Mouse (Mus musculus) megakaryocyte-erythroid progenitor cell, adult 5-6 weeks (primary cell): ENCODE results near the gene Gtpbp3. TPM values are rescaled to one million over a fixed set of nuclear protein-coding genes. Genes with fewer than 3 reads are reported as not detected.

Experiments
- ATAC-seq: replicated peaks from 2 replicates; pipeline ENCODE4 v1.8.0; 2016; ENCODE audit warnings: mild to moderate bottlenecking, inconsistent platforms; ENCODE audit not compliant: severe bottlenecking, poor library complexity, low FRiP score, low TSS enrichment
- total RNA-seq, 2 experiments: library from RNA; stranded (forward) in 1 of 2; stranded (reverse) in 1 of 2; fragments of 200-1000, 215-1000 nt in 1 of 2; fragments of >200 nt in 1 of 2; fragmentation: Nextera tagmentation in 1 of 2; gene quantifications; 2 replicates each; pipeline ENCODE4 v1.2.3; 2014 to 2017

The Gtpbp3 gene
- total RNA-seq (2014; fragmentation: Nextera tagmentation) (15.1 and 20.3 TPM in 2 replicates), total RNA-seq (2017) (18.7 and 32.1 TPM in 2 replicates)

DNA sequence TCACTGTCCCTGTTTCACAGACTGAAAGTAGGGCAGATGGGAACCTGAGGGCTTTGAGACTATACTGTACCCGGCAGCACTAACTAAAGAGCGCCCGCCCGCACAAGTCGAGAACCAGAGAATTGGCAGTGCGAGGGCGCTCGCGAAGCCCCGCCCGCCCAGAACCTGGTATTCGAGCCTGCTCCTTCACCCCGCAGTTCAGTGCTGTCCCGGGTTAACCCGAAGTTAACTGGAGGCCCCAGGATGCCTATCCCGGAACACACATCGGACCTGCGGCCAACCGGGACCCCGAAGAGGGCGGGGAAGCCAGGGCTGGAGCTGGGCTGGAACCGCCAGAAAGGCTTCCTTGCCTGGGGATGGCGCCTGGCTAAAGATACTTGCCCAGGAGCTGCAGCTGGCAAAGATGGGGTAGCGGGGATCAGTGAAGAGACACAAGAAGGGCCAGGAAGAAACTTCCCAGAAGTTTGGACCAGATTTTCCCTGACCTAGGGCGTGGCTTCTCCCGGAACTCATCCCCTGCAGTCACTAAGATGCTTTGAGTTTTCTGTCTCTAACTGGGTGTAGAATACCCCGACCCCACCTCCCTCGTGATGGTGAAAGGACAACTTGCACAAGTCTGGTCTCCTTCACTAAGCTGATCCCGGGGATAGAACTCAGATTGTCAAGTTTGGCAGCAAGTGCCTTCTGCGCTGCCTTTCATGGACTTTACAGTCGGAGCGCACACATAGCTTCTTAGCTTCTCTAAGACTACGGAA lies at the start of gene Gtpbp3:
Gene Gtpbp3, plus strand, starts transcription at position 413 of the 755 bp plus-strand sequence.
- peak; percentile 27; the same call in 1 of the 2 replicates for ATAC-seq

DNA sequence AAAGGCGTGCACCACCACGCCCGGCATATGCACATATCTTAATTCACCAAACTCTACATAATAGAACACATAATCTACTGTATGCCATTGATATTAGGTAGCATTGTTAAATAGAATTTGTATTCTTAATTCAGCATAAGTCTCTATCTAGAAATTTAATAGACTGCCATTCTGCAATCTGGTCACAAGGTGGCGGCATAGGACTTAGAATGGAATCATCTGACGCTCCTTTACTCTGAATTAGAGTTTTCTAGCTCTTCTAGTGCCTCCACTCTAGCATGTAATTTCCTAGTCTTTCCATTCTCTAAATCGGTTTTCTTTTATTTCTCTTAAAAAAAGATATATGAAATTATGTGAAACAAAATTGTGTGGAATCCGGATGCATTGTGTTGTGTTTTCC lies 46.5 kb upstream of the Gtpbp3 start:
- ATAC-seq = 0 out of 2 replicates have a peak, but pooled peaks have one; percentile 63

- no peak for ATAC-seq
Measured at GRCm38 (mm10) chr8:71445096-71445495, 42.8 kb upstream of the Gtpbp3 start.

DNA sequence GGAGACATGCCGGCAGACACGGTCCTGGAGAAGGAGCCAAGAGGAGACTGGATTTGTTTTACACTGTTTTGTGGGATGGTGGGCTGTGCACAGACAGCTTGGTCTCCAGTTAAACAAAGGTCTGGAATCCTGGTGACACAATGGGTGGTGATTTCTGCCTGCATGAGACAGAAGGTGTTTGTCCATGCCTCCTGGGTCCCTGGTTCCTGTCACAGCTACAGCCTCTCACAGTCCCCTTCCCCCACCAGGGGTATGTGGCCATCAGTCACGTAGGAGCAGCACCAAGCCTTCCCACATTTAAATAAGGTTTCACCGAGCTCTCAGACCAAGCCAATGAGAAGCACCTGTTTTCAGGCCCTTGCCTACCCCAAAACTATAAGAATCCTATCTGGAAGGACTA lies 36.6 kb upstream of the Gtpbp3 start:
- no peak for ATAC-seq

GRCm38 (mm10) chr8:71451777-71452176 lies 36.1 kb upstream of the Gtpbp3 start:
- ATAC-seq = no peak

GRCm38 (mm10) chr8:71452669-71453068 lies 35.2 kb upstream of the Gtpbp3 start:
- no peak for ATAC-seq

- ATAC-seq = no peak
Measured at GRCm38 (mm10) chr8:71454668-71455067, 33.2 kb upstream of the Gtpbp3 start.

DNA sequence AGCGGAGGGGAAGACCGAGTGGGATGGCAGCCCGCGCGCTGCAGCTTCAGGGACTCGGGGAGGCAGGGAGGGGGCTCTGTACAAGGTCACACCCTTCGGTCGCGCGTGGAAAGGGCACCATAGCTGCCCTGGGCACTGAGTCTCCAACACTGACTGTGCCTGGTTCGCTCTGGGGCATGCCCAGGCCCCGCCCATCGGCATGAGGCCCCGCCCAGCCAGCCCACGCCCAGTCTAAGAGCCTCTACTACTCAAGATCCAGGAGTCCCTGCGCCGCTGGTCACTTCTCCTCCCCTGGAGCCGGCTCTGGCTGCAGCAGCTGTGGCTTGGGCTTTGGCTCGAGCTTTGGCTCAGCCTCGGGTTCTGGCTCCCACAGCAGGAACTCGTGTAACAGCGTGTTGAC lies 31.0 kb upstream of the Gtpbp3 start:
- peak; percentile 76 for ATAC-seq

DNA sequence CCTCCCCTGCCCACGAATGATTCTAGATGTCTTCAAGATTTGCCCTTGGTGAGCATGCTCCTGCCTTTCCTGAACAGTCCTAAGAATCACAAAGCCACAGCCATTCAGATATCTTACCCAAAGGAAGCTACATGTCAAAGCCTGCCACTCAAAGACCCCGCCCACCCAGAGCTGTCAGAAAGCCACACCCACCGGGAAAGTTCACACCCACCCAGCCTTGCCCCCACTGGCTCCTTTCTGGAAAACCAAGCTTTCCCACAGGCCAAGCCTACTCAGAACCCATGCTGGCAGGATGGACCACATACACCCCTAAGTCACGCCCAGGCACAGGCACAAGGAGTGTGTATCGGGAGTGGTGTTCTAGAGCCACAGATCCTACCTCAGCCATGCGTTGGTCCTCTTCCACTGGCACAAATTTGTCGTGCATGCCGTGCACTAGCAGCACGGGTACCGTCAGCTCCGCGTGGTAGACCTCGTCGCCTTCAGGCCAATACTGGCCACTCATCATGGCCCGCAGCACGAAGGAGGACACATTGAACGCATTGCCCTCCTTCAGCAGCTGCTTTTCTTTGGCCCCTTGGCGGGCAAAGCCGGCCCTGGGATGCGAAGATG lies 30.1 kb upstream of the Gtpbp3 start:
- ATAC-seq = no peak

- ATAC-seq = no peak
Measured at GRCm38 (mm10) chr8:71460716-71461115, 27.2 kb upstream of the Gtpbp3 start.

DNA sequence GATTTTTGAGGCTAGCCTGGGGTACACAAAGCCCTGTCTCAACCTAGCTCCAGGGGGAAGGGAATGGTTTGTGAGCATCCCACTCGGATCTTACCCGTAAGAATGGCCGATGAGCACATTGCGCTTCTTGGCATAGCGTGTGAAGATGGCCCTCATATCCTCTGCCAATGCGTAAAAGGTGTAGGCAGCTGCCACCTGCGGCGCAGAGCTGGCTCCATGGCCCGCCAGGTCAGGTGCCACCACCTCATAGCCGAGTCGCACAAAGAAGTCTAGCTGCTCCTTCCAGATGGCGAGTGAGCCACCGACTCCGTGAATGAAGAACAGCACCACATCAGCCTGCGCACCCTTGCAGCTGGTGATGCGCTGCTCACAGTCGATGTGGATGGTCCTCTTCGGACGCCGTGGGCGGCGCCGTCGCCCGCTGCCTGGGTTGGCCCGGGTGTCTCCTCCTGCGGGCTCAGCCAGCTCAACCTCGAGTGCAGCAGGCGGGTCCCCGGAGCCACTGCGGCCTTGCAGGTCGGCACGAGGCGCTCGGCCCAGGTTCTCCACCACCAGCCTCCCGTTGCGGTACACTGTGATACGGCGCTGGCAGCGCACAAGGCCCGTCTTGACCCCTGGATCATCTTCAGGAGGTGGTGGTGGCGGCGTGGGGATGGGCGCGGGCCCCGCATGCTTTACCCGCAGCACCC lies 26.6 kb upstream of the Gtpbp3 start:
- no peak for ATAC-seq

DNA sequence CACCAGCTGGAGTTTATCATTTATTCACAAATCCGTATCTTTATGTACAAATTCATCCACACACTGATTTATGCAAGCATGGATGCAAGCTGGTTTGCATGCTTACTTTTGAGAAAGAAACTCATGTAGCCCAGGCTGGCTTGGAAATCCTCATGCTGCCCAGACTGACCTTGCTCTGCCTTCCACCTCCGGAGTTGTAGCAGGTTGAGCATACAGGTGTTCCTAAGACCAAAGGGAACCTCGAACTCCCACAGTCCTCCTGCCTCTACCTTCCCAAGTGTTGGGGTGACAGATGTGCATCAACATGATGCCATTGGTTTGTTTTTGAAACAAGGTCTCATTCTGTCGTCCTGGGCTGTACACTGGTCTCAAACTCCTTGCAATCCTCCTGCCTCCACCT lies 25.7 kb upstream of the Gtpbp3 start:
- ATAC-seq = no peak

- ATAC-seq = no peak
Measured at GRCm38 (mm10) chr8:71462786-71463185, 25.1 kb upstream of the Gtpbp3 start.

DNA sequence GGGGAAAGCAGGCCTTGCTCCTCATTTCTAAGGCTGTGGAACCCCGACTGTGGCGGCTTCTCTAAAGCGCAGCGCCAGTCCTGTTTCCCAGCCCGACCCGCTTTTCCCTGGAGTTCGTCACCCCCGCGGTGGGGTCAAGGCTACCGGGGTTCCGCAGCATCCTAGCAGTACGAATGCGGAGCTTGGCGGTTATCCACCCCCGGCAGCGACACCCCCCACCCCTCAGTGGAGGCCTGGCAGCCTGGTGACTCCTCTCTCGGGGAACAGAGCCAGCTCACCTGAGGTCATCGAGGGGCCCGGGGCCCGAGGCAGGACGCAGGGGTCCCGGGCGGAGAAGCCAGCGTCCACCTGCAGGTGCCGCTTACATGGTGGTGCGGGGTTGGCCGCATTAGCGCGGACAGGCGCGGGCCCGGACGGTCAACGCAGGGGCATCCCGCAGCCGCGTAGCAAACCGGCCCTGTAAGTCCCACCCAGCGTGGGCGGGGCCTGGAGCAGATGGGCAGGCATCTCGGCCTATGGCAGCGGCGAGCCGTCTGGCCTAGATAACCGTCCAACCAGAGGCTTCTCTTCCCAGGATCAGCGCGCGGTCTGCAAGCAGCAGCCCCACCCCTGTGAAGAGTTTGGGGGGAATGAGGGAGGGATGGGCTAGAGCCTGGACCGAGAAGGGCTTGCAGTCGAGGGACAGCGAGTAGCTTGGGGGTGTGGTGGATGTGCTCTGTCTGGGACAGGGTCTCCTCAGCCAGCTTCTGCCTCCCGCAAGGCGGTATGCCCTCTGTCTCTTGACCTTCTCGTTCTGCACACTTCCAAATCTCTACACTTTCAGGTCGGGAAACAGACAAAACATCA lies 24.5 kb upstream of the Gtpbp3 start, which contains the start of gene Abhd8:
Gene Abhd8, minus strand, starts transcription at position 468 of the 846 bp plus-strand sequence.
- ATAC-seq = peak; percentile 74

- ATAC-seq = peak; percentile 78
Measured at GRCm38 (mm10) chr8:71464513-71465500, 23.1 kb upstream of the Gtpbp3 start, which contains the start of gene Mrpl34. Gene Mrpl34 (plus strand): TSS chr8:71464959.

GRCm38 (mm10) chr8:71465733-71466132 lies 22.2 kb upstream of the Gtpbp3 start:
- no peak for ATAC-seq

DNA sequence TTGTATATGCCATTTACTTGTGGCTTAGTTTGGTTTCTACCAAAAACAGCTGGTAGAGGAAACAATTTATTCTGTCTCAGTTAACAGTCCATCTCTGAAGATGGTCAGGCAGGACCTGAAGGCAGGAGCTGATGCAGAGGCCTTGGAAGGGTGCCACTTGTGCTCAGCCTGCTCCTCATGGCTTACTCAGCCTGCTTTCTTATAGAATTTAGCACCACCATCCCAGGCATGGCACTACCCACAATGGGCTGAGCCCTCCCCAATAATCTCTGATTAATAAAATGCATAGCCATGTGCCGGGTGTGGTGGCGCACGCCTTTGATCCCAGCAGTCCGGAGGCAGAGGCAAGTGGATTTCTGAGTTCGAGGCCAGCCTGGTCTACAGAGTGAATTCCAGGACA lies 21.7 kb upstream of the Gtpbp3 start:
- no peak for ATAC-seq

GRCm38 (mm10) chr8:71467201-71467600 lies 20.7 kb upstream of the Gtpbp3 start:
- no peak for ATAC-seq
